Mouse (Mus musculus): ENCODE data around the gene Creb3l1. TPM values are rescaled to one million over a fixed set of nuclear protein-coding genes. Genes with fewer than 3 reads are reported as not detected.

Gene Creb3l1
- 0.45 and 1.1 TPM in 2 replicates for polyA plus RNA-seq (2016; fragmentation: Nextera tagmentation; extraction: Ambion mirVana)

- H3K4me3 ChIP-seq, result peak within 1 kb of the TSS; percentile 77
- H3K9me3 ChIP-seq (replicated peaks), result no peaks in the 10 kb centered on the region
- peaks cover 65% of the 10 kb centered on the region for H3K27me3 ChIP-seq (ENCODE audit: low read depth, poor library complexity, severe bottlenecking)
- H3K36me3 ChIP-seq, result no peaks in the 10 kb centered on the region
- DNase-seq (ENCODE audit: low spot score), result peak; percentile 80
- WGBS, result under 1% methylated on average over 23 of the region's 27 CpGs
- peaks cover 24% of the 10 kb centered on the region for H3K4me1 ChIP-seq
- H3K27ac ChIP-seq, result peak within 1 kb of the TSS; percentile 50; the same call in 1 of the 2 replicates
Observed at GRCm38 (mm10) chr2:92024274-92024672, at the start of gene Creb3l1. TSS of gene Creb3l1 (minus strand) at chr2:92024502.

- Histone ChIP-seq H3K4me3 (no peak overlapping the region), H3K9me3 (replicated peaks) (no peaks in the 10 kb centered on the region), H3K27me3 (ENCODE audit: low read depth, poor library complexity, severe bottlenecking) (no peaks in the 10 kb centered on the region), H3K36me3 (no peaks in the 10 kb centered on the region), H3K4me1 (no peaks in the 10 kb centered on the region), H3K27ac (no peak overlapping the region)
- no peak for DNase-seq (ENCODE audit: low spot score)
- WGBS, result 81% methylated on average over 4 of the region's 4 CpGs
Observed at GRCm38 (mm10) chr2:92071143-92071542, 46.8 kb upstream of the Creb3l1 start.

GRCm38 (mm10) chr2:92069630-92070029, 45.3 kb upstream of the Creb3l1 start:
- no peak for DNase-seq (ENCODE audit: low spot score)
- H3K27me3 ChIP-seq (ENCODE audit: low read depth, poor library complexity, severe bottlenecking), result no peaks in the 10 kb centered on the region
- H3K4me3 ChIP-seq, result no peak overlapping the region
- no peaks in the 10 kb centered on the region for H3K36me3 ChIP-seq
- H3K27ac ChIP-seq, result no peak overlapping the region
- H3K4me1 ChIP-seq, result no peaks in the 10 kb centered on the region
- WGBS, result 70% methylated on average over 5 of the region's 5 CpGs
- no peaks in the 10 kb centered on the region for H3K9me3 ChIP-seq (replicated peaks)

GRCm38 (mm10) chr2:92067600-92067999, 43.3 kb upstream of the Creb3l1 start:
- H3K4me3 ChIP-seq, result no peak overlapping the region
- 82% methylated on average over 3 of the region's 3 CpGs for WGBS
- no peaks in the 10 kb centered on the region for H3K27me3 ChIP-seq (ENCODE audit: low read depth, poor library complexity, severe bottlenecking)

GRCm38 (mm10) chr2:92066899-92067298, 42.6 kb upstream of the Creb3l1 start:
- Histone ChIP-seq H3K27ac (no peak overlapping the region), H3K27me3 (ENCODE audit: low read depth, poor library complexity, severe bottlenecking) (peaks cover 2% of the 10 kb centered on the region; the same call in 1 of the 2 replicates), H3K4me3 (no peak overlapping the region), H3K36me3 (no peaks in the 10 kb centered on the region), H3K9me3 (replicated peaks) (no peaks in the 10 kb centered on the region), H3K4me1 (peaks cover 3% of the 10 kb centered on the region; the same call in 1 of the 2 replicates)
- 76% methylated on average over 1 of the region's 1 CpGs for whole genome bisulfite sequencing
- DNase-seq (ENCODE audit: low spot score), result no peak

More at GRCm38 (mm10) chr2:92067600-92067999, 43.3 kb upstream of the Creb3l1 start:
- H3K27ac ChIP-seq, result no peak overlapping the region
- DNase-seq (ENCODE audit: low spot score), result no peak
- H3K9me3 ChIP-seq (replicated peaks), result no peaks in the 10 kb centered on the region
- no peaks in the 10 kb centered on the region for H3K36me3 ChIP-seq
- H3K4me1 ChIP-seq, result peaks cover 3% of the 10 kb centered on the region; the same call in 1 of the 2 replicates

GRCm38 (mm10) chr2:92065938-92066337, 41.6 kb upstream of the Creb3l1 start:
- Histone ChIP-seq H3K4me3 (no peak overlapping the region), H3K36me3 (no peaks in the 10 kb centered on the region), H3K9me3 (replicated peaks) (no peaks in the 10 kb centered on the region), H3K27ac (no peak overlapping the region), H3K4me1 (peaks cover 3% of the 10 kb centered on the region; the same call in 1 of the 2 replicates), H3K27me3 (ENCODE audit: low read depth, poor library complexity, severe bottlenecking) (peaks cover 12% of the 10 kb centered on the region)
- WGBS, result 71% methylated on average over 6 of the region's 6 CpGs
- no peak for DNase-seq (ENCODE audit: low spot score)

- H3K4me3 ChIP-seq, result no peak overlapping the region
- no peak overlapping the region for H3K27ac ChIP-seq
Observed at GRCm38 (mm10) chr2:92065269-92065888, 41.1 kb upstream of the Creb3l1 start.

GRCm38 (mm10) chr2:92063106-92063505, 38.8 kb upstream of the Creb3l1 start:
- H3K27me3 ChIP-seq (ENCODE audit: low read depth, poor library complexity, severe bottlenecking), result peaks cover 38% of the 10 kb centered on the region
- peaks cover 28% of the 10 kb centered on the region for H3K4me1 ChIP-seq
- H3K27ac ChIP-seq, result no peak overlapping the region
- no peak for DNase-seq (ENCODE audit: low spot score)
- 57% methylated on average over 5 of the region's 5 CpGs for WGBS
- no peaks in the 10 kb centered on the region for H3K36me3 ChIP-seq
- H3K4me3 ChIP-seq, result no peak overlapping the region
- H3K9me3 ChIP-seq (replicated peaks), result no peaks in the 10 kb centered on the region

More at GRCm38 (mm10) chr2:92065269-92065888, 41.1 kb upstream of the Creb3l1 start:
- no peaks in the 10 kb centered on the region for H3K9me3 ChIP-seq (replicated peaks)
- whole genome bisulfite sequencing, result 88% methylated on average over 8 of the region's 8 CpGs
- peaks cover 18% of the 10 kb centered on the region for H3K27me3 ChIP-seq (ENCODE audit: low read depth, poor library complexity, severe bottlenecking)
- DNase-seq (ENCODE audit: low spot score), result no peak
- H3K36me3 ChIP-seq, result no peaks in the 10 kb centered on the region
- H3K4me1 ChIP-seq, result peaks cover 5% of the 10 kb centered on the region

GRCm38 (mm10) chr2:92061337-92061736, 37.0 kb upstream of the Creb3l1 start:
- WGBS, result 76% methylated on average over 5 of the region's 5 CpGs
- no peak overlapping the region for H3K27ac ChIP-seq
- H3K36me3 ChIP-seq, result no peaks in the 10 kb centered on the region
- no peaks in the 10 kb centered on the region for H3K9me3 ChIP-seq (replicated peaks)
- H3K4me1 ChIP-seq, result peaks cover 40% of the 10 kb centered on the region
- H3K27me3 ChIP-seq (ENCODE audit: low read depth, poor library complexity, severe bottlenecking), result peaks cover 55% of the 10 kb centered on the region
- no peak overlapping the region for H3K4me3 ChIP-seq
- DNase-seq (ENCODE audit: low spot score), result no peak

- H3K27ac ChIP-seq, result 0 out of 2 replicates have a peak overlapping the region, but pooled peaks have one; percentile 74
- peak overlapping the region; percentile 67 for H3K4me3 ChIP-seq
- WGBS, result 10% methylated on average over 6 of the region's 6 CpGs
- H3K36me3 ChIP-seq, result no peaks in the 10 kb centered on the region
- H3K4me1 ChIP-seq, result peaks cover 50% of the 10 kb centered on the region
- peaks cover 55% of the 10 kb centered on the region for H3K27me3 ChIP-seq (ENCODE audit: low read depth, poor library complexity, severe bottlenecking)
- no peaks in the 10 kb centered on the region for H3K9me3 ChIP-seq (replicated peaks)
- no peak for DNase-seq (ENCODE audit: low spot score)
Observed at GRCm38 (mm10) chr2:92060291-92060690, 36.0 kb upstream of the Creb3l1 start.

- Histone ChIP-seq H3K4me3 (peak overlapping the region; percentile 67), H3K27ac (peak overlapping the region; percentile 74), H3K9me3 (replicated peaks) (no peaks in the 10 kb centered on the region), H3K36me3 (no peaks in the 10 kb centered on the region), H3K27me3 (ENCODE audit: low read depth, poor library complexity, severe bottlenecking) (peaks cover 59% of the 10 kb centered on the region), H3K4me1 (peaks cover 54% of the 10 kb centered on the region)
- under 1% methylated on average over 63 of the region's 63 CpGs for WGBS
- DNase-seq (ENCODE audit: low spot score), result peak; percentile 77
Observed at GRCm38 (mm10) chr2:92059481-92060220, 35.3 kb upstream of the Creb3l1 start.

- Histone ChIP-seq H3K4me3 (peak overlapping the region; percentile 67), H3K36me3 (no peaks in the 10 kb centered on the region), H3K27me3 (ENCODE audit: low read depth, poor library complexity, severe bottlenecking) (peaks cover 66% of the 10 kb centered on the region), H3K9me3 (replicated peaks) (no peaks in the 10 kb centered on the region), H3K27ac (0 out of 2 replicates have a peak overlapping the region, but pooled peaks have one; percentile 50), H3K4me1 (peaks cover 54% of the 10 kb centered on the region)
- no peak for DNase-seq (ENCODE audit: low spot score)
- WGBS, result 4% methylated on average over 11 of the region's 11 CpGs
Observed at GRCm38 (mm10) chr2:92058936-92059335, 34.6 kb upstream of the Creb3l1 start.

GRCm38 (mm10) chr2:92058469-92058868, 34.2 kb upstream of the Creb3l1 start:
- WGBS, result under 1% methylated on average over 29 of the region's 29 CpGs
- Histone ChIP-seq H3K36me3 (no peaks in the 10 kb centered on the region), H3K27me3 (ENCODE audit: low read depth, poor library complexity, severe bottlenecking) (peaks cover 71% of the 10 kb centered on the region), H3K4me1 (peaks cover 54% of the 10 kb centered on the region), H3K4me3 (peak overlapping the region; percentile 67), H3K9me3 (replicated peaks) (no peaks in the 10 kb centered on the region), H3K27ac (peak overlapping the region; percentile 50; the same call in 1 of the 2 replicates)
- peak; percentile 97 for DNase-seq (ENCODE audit: low spot score)
